Mouse (Mus musculus) ES-Bruce4 (cell line): ENCODE measurements around the gene Rnf185.

Experiments used
- CTCF ChIP-seq: IDR thresholded peaks from one replicate; pipeline ENCODE4 v1.8.1; 2011; ENCODE audit warnings: low read depth, low read length
- EP300 ChIP-seq: IDR thresholded peaks from 2 replicates; pipeline ENCODE4 v1.6.1; 2011; ENCODE audit warnings: low read depth, low read length; ENCODE audit not compliant: insufficient read depth
- POLR2A ChIP-seq: IDR thresholded peaks from one replicate; pipeline ENCODE4 v1.8.1; 2011; ENCODE audit warnings: low read length; ENCODE audit not compliant: insufficient read depth

GRCm38 (mm10) chr11:3453467-3453866, 1.3 kb upstream of the Rnf185 start:
- TF ChIP-seq CTCF: peak; percentile 53
- no peak for TF ChIP-seq EP300
- TF ChIP-seq POLR2A: no peak
